Mouse (Mus musculus) spleen, postnatal 4 days (tissue): Measurements from ENCODE around the gene S100a16.
A peak's percentile ranks its signal among the peaks of the same experiment; 100 is the strongest.

Experiments used
- DNase-seq, 2 experiments: peaks; one replicate each; pipeline ENCODE4 v3.0.0; 2022; ENCODE audit warnings: low spot score in 2 of 2

The S100a16 gene

GRCm38 (mm10) chr3:90586016-90586643 is 49.1 kb downstream of the S100a16 start:
- DNase-seq = no peak

GRCm38 (mm10) chr3:90586906-90587305 is 49.9 kb downstream of the S100a16 start:
- DNase-seq = peak; percentile 77 to 85

GRCm38 (mm10) chr3:90587361-90588101 is 50.5 kb downstream of the S100a16 start:
- no peak for DNase-seq

GRCm38 (mm10) chr3:90589390-90589789 is 52.3 kb downstream of the S100a16 start:
- DNase-seq = no peak

GRCm38 (mm10) chr3:90589947-90590346 is 52.9 kb downstream of the S100a16 start, which contains the start of gene S100a2:
Gene S100a2, plus strand, starts transcription at chr3:90590247.
- no peak for DNase-seq
